Mouse (Mus musculus): ENCODE measurements around the gene Slk.

Slk gene

DNA sequence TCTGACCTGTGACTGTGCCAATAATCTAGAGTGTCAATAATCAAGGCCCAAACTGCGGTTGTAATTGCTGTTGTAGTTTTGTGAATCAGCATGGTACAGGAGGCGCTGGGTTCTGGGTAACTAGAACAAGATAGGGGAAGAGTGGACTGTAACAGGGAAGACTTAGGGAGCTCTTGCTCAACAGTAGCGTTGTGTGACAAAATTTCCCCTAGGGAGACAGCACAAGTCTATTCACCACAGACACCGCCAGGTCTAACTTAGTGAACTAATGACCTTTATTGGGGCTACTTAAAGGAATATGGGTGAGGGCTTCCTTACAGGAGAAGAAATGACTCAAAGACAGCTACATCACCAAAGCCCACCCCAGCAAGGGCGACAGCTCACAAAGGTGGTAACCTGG is 9.4 kb upstream of the Slk start:
- no peak for DNase-seq (ENCODE audit: low read depth, low spot score)

DNA sequence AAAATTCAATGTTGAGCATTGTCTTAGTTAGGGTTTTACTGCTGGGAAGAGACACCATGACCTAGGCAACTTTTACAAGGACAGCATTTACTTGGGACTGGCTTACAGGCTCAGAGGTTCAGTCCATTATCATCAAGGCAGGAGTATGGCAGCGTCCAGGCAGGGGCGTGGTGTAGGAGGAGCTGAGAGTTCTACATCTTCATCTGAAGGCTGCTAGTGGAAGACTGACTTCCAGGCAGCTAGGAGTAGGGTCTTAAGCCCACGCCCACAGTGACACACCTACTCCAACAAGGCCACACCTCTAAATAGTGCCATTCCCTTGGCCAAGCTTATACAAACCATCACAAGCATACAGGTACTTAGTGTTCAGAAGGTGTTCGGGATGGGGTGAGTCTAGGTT is 7.5 kb upstream of the Slk start:
- peak; percentile 67 for DNase-seq (ENCODE audit: low read depth, low spot score)

DNA sequence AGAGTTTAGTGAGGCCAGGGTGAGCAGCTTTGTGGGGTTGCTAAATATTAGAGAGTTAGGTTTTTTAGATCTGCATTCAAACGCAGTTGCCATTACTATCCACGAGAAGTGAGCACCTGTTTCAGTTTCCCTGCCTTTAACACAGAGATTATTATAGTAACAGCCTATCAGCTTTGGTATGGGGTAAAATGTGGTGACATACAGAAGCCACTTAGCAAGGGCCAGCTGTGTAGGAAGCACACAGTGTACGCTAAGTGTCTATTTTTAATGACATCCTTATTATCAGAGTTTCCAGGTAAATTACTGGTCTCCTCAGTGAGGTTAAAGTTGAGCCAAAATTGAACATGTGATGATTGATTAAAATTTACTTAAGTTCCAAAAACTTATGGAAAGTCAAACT is 5.8 kb upstream of the Slk start:
- DNase-seq (ENCODE audit: low read depth, low spot score) = no peak

DNA sequence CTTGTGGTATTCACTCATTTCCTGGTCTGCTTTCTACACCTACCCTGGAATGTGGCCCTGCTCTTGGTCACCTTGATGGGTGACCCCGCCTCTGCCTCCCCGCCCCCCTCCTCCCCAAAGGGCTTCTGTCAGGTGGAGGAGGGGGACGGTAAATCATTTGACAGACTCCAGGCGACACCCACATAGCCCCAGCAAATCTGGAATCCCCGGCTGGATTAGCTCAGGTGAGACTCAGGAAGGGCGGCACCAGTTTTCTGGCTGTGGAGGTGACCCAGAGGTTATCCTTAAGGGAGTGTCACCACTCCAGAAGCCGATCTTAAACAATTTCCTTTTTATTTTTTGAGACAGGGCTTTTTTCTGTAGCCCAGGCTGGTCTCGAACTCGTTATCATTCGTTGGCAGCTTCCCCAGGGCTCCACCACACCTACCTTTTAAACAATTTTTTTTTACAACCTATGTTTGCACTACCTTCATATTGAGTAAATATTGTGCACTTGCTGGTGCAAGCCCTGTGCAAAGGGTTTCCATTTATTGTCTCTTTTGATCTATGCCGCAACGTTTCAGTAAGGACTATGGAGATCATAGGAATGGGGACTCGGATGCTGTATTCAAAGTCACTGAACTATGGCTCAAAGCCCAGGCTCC is 775 bp upstream of the Slk start:
- peak; percentile 61 for DNase-seq (ENCODE audit: low read depth, low spot score)

DNA sequence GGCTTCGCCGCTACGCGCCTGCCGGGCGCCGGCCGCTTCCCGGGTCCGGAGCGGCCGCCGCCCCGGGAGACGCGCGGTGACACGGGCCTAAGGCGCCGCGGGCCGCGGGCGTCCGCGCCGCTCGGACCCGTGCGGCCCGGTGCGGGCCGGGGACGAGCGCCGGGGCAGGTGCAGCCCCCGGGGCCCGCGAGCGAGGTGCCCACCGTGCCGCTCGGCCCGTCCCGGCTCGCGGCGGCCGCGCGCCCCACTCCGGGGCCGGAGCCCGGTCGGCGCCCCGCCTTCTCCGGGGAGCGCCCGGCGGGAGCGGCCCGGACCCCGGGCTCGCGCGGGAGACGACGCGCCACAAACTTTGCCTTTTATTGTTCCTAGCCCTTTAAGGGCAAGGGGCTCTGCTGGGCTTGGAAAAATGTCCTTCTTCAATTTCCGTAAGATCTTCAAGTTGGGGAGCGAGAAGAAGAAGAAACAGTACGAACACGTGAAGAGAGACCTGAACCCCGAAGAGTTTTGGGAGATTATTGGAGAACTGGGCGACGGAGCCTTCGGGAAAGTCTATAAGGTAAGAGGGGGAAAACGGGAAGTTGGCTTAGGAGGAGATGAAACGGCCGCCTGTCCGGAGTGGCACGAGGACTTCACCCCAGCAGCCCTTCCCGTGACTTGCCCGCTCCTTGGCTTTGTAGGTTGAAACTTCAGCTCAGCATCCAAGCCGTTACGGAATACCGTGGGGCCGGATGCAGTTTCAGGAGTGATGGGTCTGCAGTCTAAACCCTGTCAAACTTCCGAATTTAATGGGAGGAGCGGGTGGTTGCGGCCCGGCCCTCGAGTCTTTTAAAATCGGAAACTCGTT is 532 bp downstream of the Slk start:
- DNase-seq (ENCODE audit: low read depth, low spot score) = peak; percentile 52

DNA sequence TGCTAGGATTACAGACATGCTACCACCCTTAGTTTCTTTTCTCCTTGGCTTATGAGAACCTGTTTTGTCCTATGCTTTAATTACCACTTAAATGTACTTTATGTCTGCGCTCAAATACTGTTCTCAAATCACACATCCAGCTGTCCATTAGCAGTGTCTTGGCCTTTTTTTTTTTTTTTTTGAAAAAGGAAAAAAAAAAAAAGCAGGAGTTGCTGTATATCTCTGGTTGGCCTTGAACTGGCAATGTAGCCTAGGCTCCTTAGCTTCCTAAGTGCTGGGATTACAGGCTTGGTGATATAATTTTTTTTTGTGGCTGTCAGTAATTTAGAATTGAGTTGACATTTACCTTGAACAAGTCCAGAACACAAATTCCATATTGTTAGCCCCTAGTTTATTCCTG is 6.3 kb downstream of the Slk start:
- no peak for DNase-seq (ENCODE audit: low read depth, low spot score)

DNA sequence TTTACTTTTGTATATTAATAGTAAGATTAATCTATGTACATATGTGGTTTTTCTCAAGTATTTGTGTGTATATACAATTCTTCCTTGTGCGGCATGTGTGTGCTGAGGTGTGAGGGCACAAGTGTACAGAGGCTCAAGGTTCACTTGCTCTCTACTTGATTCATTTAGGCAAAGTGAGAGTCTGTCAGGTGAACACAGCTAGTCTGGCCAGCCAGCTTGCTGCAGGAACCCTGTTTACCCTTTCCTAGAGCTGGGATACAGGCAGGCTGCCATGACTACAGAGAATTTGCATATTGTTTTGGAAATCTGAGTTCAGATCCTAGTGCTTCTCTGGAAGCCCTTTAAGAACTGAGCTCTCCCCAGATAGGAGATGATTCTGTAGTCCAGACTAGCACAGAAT is 7.5 kb downstream of the Slk start:
- DNase-seq (ENCODE audit: low read depth, low spot score) = no peak

DNA sequence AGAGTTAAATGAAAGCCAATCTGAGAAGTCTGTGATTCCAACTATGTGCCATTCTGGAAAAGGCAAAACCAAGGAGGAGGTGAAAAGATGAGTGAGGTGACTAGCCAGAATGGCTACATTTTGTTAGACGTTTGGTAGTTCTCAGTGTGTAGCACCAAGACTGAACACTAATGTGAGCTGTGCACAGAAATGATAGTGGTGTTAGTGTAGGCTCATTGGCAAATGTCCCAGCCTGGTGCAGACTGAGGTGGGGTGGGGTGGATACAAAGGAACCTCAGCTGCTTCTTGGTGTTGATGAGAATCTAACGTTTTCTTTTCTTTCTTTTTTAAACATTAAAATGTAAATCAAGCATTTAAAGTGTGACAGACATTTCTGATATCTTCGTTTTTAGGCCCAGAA is 29.0 kb downstream of the Slk start:
- DNase-seq (ENCODE audit: low read depth, low spot score) = no peak

DNA sequence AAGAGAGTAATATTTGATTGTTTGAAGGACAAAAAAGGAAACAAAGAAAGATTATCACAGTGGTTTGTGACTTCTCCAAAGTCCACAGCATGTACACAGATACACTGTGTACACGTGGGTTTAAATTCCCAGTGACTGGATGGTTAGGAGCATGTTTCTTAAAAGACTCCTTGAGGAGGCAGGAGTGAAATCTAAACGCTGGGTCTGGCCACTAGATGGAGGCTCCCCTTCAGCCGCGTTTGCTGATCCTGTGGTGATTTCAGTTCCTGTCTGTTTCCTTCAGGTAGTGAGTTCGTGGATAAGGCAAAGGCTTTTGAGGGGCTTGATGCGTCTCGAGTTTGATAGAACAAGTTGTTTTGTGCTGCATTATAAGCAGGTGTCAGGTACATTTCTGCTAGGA is 34.0 kb downstream of the Slk start:
- peak; percentile 29 for DNase-seq (ENCODE audit: low read depth, low spot score)

DNA sequence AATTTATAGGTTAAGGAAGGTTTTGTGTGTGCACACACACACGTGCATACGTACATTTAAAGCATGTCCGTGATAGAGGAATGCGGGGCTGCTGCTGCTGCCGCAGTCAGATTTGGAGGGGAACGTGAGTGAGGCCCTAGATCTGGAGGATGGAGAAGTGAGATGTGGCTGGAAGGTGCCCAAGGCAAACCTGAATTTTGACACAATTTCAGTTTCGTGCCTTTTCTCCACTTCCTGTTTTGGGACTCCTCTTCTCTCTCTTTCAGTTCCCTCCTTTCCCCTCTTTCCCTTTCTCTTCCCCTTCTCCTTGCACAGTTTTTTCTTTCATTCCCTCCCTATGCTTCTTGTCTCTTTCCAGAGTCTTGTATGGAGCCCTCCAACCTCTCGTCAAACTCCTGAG is 42.0 kb downstream of the Slk start:
- no peak for DNase-seq (ENCODE audit: low read depth, low spot score)

DNA sequence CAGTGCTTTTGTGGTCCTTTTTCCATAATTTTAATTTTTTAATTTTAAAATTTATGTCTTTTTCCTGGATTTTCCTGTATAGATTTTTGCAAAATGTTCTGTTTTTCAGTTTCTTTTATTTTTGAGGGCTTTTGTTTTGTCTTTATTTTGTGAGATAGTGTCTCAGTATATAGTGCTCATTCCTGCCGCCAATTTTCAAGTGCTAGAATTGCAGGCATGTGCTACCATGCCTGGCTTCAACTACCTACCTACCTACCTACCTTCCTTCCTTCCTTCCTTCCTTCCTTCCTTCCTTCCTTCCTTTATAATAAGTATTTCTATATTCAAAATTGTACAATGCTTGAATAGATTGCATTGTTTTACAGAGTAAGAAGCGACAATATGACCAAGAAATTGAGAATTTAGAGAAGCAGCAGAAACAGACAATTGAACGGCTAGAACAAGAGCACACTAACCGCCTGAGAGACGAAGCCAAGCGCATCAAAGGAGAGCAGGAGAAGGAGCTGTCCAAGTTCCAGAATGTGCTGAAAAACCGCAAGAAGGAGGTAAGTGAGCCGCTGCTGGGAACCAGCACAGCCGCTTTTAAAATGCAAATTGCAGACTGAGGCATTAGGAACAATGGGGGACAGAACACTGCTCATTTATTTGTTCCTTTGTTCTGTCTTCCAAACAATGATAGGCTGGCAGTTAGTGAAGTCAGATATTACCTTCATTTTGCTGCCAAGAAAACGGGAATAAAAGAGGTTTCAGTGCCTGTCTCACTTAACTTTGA is 45.6 kb downstream of the Slk start:
- peak; percentile 83 for DNase-seq (ENCODE audit: low read depth, low spot score)

DNA sequence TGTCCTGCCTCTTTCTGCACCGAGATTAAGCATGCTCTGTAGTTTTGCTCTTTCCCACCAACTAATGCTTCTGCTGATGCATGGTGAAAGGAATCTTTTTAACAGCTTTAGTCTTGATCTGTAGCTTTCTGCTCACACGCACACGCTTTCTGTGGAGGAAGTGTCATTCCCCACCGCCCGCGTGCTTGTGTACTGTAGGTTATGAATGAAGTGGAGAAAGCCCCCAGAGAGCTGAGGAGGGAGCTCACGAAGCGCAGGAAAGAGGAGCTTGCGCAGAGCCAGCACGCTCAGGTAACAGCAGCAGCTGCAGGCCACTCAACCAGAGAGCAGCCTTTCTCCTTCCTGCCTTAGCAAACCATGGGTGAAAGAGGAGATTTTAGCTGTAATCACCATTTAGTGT is 48.0 kb downstream of the Slk start:
- no peak for DNase-seq (ENCODE audit: low read depth, low spot score)

DNA sequence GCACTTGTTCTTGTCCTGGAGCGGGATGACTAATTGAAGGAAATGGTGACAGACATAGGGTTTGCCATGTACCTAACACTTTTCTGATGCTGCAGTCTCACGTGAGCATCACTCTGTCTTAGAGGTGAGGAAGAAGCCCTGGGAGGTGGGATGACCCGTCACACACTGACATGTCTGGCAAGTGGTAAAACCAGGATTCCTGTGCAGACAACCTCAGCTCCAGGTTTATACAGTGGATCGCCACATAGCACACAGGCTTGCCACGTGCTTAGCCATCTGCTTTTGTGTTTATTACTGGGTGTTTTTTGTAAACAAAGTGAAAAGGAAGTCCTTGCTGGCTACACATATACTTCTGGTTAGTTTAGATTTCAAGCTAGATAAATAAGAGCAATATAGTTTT is 49.6 kb downstream of the Slk start:
- DNase-seq (ENCODE audit: low read depth, low spot score) = no peak

DNA sequence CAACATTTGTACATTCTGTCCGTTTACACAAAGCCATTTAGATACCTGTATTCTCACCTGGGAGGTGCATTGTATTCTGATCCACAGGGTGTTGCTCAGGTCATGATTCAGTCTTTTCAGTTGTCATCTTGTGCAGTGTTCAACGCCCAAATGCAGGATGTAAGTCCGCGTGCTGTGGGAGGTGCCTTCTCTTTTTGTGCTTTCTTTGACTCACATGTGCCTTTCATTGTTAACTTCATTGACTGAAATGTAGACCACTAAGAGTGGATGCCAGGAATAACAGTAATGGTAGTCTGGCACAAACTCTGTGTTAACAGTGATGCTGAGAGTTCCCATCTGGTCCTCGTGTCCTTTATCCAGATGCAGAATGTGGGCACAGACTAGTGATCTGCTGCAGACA is 50.9 kb downstream of the Slk start:
- no peak for DNase-seq (ENCODE audit: low read depth, low spot score)

DNA sequence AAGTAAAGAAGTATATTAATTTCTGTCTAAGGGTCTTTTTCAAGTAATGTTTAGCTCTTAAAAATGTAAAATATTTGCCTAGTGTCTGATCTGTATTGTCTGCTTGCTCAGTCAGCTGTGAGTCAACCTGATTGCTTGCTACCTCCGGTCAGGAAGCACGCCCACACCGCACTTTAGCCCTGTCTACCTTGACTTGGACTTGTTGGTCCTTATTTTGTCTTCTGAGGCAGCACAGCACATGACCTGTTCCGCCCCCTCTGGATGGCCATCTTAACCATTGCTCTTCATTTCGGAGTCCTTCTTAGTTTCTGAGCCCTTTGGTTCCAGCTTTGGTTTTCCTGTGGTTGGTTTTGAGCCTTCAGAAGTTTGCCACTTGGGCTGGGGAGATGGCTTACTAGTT is 52.3 kb downstream of the Slk start:
- no peak for DNase-seq (ENCODE audit: low read depth, low spot score)

DNA sequence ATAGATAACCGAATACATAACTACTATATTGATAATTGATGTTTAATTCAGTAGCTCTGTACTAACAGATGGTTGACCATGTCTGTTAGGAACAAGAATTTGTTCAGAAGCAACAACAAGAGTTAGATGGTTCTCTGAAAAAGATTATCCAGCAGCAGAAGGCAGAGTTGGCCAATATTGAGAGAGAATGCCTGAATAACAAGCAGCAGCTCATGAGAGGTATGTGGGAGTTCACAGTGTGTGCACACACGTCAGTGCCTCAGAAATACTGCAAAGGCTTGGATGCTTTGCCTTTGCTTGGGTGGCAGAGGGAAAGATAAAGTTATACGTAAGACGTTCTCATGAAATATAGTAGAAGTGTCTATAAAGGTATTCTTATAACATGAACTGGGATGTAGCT is 55.9 kb downstream of the Slk start:
- no peak for DNase-seq (ENCODE audit: low read depth, low spot score)

DNA sequence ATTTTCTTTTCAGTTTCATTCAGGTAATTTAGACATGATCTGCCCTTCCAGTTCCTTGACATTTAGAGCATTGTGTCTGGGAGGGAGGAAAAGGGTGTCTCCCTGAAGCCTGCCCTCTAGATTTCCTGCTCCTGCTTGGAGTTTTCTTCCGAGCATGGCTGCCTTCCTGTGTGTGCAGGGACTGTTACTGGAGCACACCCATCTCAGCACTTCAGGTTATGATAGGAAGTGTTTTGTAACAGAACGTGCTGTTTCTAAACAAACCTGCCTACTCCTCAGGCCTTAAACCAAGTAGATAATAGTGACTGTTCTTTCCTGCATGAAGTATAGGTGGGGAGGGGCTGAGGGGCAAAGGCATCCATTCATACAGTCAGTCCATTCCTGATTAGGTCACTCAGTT is 64.4 kb downstream of the Slk start:
- DNase-seq (ENCODE audit: low read depth, low spot score) = no peak

DNA sequence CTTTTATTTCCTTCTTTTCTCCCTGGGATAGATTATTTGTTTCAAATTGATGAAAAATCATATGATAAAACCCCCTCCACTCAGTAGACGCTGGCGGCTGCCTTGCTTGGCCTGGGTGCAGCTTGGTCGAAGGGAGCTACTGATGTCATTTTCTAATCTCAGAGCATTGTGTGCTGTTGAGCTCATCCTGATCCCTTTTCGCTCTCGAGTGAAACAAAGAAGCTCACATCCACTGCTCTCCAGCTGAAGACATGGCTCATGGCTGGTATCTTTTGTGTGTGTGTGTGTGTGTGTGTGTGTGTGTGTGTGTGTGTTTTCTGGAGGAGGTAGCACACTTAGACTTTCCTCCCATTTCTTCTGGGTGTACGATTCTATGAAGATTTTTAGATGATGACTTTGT is 66.1 kb downstream of the Slk start:
- no peak for DNase-seq (ENCODE audit: low read depth, low spot score)

DNA sequence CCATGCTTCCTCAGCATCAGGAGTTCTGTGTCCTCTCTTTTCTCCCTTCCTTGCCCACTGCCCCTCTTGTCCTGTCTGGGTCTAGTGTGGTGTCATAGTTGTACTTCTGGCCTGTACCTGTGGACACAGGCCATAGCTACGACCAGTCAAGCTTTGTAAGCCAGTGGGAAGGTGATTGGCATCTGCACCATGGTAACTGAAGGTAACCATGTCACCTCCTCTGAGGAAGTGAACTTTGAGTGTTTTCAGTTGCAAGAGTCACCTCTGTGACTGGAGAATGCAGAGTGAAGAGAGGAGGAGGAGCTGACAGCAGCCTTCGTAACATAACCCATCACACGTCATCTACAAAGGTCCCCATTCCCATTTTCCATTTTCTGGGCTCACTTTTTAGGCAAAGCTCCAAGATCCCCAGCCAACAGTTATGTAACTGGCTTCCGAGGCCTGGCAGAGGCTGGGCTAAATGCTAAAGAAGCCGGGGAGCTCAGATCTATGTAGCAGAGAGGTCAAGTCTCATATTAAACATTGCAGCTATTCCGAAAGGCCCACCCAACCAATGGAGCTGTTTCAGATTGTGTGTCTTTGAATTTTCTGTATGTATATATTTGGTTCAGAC is 67.1 kb downstream of the Slk start:
- no peak for DNase-seq (ENCODE audit: low read depth, low spot score)

DNA sequence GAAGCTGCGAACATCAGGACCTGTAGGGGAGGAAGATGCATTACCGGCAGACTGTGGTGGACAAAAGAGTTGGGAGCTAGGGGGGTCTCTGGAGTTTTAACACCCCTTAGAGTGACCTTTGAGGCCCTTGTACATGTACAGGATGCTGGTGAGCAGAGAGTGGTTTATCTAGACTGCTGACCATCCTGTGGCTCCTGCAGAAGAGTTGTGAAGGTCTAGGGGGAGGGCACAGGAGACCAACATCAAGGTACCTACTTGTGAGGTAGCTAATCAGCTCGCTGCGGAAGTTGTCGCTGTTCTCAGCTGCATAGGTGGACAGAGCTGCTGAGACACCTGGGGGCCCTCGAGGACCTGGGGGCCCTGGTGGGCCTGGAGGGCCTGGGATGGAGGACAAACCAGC is 69.6 kb downstream of the Slk start:
- no peak for DNase-seq (ENCODE audit: low read depth, low spot score)

DNA sequence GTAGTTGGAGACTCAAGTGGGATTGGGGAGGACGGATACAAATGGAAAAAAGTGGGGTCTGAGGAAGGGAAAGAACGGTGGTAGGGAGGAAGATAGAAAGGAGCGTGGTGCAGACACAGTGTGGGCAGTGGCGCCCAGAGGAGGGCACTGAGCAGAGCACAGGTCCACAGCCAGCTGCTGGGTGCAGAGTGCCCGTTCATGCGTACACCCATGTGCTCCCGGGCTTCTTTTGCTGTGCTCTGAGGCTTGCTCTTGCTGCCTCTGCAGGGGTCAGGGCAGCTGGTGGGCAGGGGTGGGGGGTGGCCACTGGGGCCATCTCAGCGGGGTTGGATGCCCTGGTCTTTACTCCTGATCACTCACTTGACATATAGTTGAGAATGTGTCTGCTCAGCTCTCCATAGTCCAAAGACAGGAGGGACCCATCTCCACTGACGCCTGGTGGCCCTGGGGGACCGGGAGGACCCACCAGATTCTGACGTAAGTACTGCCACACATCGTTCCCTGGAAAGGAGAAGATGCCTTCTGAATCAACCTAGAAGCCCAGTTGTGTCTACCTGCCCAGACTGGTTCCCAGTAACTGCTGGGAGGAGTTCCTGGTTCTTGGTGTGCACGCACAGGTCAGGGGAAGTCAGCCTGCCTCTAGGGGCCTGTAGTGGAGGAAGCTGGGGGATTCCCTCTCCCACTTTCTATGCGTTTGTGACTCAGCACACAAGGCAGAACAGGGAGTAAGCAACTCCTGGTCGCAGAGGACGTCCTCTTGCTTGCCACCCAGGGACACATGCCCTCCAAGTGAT is 71.1 kb downstream of the Slk start:
- no peak for DNase-seq (ENCODE audit: low read depth, low spot score)

DNA sequence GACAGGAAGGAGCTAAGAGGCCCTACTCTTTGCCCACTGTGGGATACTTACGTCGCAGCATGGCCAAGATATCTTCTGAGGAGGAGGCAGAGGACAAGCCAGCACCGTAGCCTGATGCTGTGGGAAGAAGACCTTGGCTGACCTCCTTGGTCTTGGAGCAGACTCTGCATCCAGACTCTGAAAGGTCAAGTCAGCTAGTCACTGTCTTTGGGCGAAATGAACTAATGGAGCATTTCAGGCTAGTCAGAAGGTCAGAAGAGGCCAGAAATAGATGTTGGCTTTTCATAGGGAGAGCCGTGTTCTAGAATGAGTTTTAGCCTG is 71.6 kb downstream of the Slk start:
- DNase-seq (ENCODE audit: low read depth, low spot score) = no peak
